Mouse (Mus musculus) monocyte, adult 5-6 weeks (primary cell): Measurements from ENCODE around the gene Cln5. TPM values are rescaled to one million over a fixed set of nuclear protein-coding genes. Genes with fewer than 3 reads are reported as not detected.
A peak's percentile ranks its signal among the peaks of the same experiment; 100 is the strongest.

ENCODE experiments used
- ATAC-seq: fragments of 153-309, 156-312 bp; replicated peaks from 2 replicates; pipeline ENCODE4 v1.8.0; 2017; ENCODE audit warnings: mild to moderate bottlenecking; ENCODE audit not compliant: low TSS enrichment, insufficient number of reproducible peaks, severe bottlenecking, poor library complexity, low FRiP score
- total RNA-seq: library from RNA; stranded (forward); fragments of 200-1000, 200-491, 200-594 nt; gene quantifications from 3 replicates; pipeline ENCODE4 v1.2.3, GENCODE M21; 2017

Cln5 gene
- 56.4 to 63.7 TPM (median 61.5 TPM) in 3 replicates for total RNA-seq

DNA sequence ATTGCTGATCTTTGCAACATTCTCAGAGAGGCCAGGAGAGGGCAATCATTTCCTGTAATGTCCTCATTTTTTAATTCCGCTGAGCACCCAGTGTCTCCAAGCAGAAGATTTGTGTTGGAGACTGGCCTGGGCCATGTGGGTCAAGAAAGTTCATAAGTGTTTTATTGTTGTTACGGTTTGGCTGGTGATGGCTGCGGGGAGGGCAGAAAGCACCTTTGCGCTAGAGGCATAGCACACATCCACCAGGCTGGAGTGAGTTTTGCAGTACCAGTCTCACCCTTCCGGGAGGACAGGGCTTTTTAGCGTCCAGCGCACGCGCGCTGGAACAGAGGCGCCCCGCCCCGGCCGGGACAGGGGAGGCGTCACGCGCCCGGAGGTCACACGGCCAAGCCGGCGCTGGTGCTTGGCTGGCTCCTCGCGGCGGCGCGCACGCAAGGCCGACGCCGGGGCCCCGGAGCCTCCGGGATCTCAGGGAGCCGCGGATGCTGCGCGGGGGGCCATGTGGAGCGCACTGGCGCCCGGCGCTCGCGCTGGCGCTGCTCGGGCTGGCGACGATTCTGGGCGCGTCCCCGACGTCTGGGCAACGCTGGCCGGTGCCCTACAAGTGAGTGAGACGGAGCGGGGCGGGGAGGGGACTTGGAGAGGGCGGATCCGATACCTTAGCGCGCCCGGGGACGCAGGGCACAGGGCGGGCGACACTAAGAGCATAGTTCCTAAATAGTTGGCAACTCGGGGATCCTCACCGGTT is at the start of gene Cln5:
TSS of gene Cln5 (plus strand) at position 353 of the 748 bp plus-strand sequence.
- ATAC-seq, result peak; percentile 65

DNA sequence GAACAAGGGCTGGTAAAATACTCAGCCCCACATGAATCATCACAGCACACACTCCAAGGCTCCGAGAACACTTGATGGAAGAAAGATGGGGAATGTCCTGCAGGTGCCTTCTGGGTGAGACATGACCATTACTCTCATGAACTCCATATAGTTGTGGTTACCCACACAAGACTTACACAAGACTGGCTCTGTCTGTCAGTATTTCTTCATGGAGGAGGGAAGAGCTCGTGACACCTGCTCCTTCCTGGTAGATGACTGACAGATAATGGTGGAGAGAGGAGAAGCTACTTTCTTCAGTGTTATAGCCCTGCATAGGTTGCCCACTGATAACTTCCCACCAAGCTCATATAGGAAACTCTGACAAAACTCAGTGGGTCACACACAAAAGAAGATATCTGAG is 40.8 kb upstream of the Cln5 start:
- no peak for ATAC-seq

DNA sequence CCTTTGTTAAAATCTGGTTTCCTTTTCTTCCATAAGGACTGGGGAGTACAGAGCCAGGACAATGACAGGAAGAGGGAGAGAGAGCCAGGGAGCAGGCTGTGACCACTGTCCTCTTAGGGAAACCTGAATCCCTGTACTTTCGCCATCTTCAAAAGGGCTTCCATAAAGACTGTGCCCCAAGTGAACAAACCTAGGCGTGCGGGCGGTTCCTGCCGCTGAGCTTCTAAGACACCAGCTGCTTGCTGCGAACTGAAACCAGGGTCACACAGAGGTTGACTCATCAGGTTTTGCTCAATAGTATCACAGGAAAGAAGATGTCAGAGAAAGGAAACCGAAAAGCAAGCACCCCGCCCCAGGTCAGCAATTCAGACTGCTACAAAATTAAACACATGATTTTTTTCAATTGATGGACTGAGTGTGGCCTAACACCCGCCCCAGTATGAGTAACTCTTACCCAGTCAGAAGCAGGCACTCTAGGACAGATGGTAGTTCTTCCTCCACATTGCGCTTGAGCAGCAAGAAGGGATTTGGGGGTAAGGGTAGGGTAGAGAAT is 36.7 kb upstream of the Cln5 start:
- ATAC-seq, result peak; percentile 91

DNA sequence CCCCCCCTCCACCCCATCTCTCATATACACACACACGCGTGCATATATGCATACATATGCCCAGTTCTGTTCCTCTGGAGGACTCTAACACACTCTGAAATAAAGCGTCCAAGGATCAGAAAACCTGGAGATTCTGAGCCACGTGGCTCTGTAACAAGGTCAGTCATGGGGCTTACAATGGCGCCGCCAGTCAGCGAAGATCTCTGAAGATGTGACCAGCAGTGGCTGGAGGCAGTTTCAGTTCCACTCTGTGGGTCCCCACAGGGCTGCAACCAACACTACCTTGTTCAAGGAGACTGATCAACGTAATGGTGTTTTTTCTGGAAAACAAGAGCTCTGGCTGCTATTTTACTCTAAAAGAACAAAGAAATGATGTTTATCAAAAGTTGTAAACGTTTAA is 35.9 kb upstream of the Cln5 start:
- ATAC-seq, result peak; percentile 51

DNA sequence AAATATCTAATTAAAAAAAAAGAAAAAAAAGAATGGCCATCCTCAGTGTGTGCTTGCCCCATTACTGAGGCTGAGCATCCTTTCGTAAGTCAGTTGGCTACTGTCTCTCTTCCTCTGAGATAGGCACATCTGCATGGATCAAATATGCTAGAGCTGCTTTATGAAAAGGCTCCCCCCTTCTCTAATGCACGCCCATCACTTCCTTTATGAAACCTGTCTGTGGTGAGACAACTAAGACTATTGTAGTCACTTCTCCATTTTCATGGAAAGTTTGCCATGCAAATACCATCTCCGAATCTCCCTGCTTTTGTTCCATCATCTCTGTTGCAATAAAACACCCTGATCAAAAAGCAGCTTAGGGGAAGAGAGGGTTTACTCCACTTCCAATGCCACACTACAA is 33.0 kb upstream of the Cln5 start:
- peak; percentile 88 for ATAC-seq

DNA sequence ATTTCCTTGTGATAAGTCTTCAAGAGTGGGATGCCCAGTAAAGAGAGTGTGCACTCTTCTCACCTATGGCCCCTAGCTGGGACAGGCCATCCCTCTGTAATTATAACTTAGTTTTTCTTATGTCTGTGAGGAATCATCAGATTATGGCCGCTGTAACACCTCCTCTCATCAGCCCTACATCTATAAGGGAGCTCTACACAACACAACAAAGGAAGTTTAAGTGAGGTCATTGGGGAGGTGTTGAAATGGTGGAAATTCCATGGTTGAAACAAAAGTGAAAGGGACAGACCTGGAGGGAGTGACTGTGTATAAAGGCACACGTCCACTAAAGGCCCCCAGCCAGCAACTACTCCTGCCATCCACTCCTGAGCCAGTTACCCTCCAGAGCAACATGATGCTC is 23.3 kb upstream of the Cln5 start, which contains the start of gene Acod1:
TSS of gene Acod1 (plus strand) at position 301 of the 400 bp plus-strand sequence.
- ATAC-seq, result no peak

DNA sequence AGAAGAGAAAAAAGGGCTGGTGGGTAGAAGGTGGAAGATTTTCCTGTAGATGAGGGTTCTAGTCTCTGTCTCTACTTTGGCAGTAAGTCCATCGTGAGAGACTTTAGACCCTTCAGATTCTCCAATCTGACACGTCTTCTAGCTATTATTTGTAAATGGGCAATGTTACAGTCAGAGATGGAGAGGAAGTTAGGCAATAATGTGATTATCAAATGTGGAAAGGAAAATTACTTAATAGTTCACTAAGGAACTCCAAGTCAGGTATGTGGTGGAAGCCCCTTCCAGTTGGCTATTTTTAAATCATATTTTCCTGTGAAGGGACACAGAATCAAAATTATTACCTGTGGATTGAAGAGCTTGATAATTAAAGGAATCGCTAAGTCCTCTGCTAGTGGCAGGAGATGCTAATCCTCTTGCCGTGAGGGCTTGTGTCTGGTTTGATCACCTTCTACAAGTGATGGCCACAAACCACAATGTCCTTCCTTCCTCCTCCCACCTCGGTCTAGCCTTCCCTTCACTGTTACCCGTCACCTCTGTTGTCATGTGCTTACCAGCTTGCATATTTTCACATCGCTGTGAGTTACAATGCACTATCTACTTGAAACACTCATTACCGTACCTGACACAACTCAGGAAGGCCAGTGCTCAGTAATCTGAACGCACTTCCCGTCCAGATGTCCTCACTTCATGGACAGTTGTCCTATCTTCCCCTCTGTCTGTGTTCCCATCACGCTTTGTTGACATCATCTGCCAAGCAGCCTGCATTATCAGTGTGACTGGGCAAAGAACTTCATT is 21.5 kb upstream of the Cln5 start:
- ATAC-seq, result peak; percentile 70

DNA sequence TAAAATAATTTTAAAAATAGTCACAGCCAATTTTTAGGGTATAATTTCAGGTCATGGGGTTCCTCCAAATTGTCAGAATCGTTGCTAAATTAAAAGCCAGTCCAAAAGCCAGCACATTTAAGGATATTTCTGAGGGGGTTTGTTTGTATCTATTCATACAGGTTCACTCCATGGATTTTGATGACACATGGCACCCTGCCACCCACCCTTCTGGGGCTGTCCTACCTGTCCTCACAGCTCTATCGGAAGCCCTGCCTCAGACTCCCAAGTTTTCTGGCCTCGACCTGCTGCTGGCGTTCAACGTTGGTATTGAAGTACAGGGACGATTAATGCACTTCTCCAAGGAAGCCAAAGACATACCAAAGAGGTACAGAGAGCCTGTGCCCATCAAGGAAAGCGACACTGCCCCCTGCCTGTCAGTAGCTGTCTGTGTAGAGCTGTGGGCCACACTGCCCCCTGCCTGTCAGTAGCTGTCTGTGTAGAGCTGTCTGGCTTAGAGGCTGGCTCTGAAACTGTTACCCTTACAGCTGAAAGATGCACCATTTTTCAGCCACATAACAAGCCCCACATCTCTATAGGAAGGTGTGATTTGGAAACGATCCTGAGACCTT is 18.8 kb upstream of the Cln5 start:
- ATAC-seq, result peak; percentile 95

DNA sequence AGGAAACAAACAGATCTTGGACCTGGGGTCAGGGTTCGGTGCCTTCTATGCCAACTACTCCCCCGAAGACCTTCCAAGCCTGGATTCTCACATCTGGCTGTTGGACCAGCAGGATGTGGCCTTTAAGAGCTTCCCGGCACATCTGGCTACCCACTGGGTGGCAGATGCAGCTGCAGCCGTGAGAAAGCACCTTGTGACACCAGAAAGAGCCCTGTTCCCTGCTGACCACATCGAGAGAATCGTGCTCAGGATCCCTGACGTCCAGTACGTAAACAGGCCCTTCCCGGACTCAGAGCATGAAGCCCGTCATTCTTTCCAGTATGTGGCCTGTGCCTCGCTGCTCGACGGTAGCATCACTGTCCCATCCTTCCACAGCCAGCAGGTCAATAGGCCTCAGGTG is 15.3 kb upstream of the Cln5 start:
- ATAC-seq, result no peak

DNA sequence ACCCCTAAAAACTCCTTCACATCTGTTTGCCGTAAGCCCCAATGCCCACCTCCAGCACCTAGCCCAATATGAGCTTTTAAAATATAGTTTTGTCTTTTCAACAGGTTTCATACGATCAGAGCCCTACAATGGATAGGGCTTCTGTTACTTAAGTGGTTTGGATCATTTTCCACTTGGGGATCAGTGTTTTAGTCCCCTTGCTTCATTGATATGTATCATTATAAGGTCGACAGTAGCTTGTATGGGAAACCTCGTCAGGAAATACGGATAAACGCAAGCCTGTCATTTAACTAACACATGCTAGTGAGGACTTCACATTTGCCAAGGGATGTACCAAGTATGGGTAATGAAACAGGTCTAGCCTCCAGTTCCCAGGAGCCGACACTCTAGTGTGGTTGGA is 13.4 kb upstream of the Cln5 start:
- no peak for ATAC-seq

DNA sequence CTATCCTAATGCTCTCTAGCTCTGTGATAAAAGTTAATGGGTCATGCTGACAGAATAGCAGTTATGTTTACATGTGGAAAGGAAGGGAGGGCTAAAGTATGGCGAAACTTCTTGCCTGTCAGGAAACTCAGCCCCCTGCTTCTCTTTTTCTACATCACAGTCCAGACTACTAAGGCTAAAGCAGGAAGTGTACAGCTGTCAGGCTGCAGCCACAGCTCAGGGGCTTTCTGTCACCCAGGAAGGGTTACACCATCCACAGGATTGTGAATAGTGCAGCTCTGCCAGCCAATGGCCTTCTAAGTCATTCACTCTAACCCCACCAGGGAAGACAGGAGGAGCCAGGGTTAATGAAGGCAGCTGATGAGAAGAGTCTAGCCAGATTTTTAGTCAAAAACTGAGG is 11.0 kb upstream of the Cln5 start:
- ATAC-seq, result peak; percentile 90

DNA sequence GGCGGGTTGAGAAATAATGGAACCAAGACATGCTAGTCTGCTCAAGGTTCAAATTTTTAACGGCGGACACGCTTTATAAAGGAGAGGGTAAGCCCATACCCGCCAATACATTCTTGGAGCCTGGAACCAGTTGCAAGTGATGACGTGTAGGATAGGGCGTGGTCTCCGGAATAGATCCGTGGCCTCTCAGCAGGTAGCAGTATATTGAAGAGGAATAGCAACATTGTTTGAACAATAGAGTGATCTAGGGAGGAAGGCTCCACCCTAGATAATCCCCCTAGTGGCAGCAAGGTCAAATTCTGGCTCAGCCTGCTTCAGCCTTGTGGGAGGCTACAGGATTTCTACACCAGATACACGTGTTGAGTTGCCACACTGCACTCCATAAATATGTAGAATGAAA is 10.5 kb upstream of the Cln5 start:
- peak; percentile 48; the same call in 1 of the 2 replicates for ATAC-seq

DNA sequence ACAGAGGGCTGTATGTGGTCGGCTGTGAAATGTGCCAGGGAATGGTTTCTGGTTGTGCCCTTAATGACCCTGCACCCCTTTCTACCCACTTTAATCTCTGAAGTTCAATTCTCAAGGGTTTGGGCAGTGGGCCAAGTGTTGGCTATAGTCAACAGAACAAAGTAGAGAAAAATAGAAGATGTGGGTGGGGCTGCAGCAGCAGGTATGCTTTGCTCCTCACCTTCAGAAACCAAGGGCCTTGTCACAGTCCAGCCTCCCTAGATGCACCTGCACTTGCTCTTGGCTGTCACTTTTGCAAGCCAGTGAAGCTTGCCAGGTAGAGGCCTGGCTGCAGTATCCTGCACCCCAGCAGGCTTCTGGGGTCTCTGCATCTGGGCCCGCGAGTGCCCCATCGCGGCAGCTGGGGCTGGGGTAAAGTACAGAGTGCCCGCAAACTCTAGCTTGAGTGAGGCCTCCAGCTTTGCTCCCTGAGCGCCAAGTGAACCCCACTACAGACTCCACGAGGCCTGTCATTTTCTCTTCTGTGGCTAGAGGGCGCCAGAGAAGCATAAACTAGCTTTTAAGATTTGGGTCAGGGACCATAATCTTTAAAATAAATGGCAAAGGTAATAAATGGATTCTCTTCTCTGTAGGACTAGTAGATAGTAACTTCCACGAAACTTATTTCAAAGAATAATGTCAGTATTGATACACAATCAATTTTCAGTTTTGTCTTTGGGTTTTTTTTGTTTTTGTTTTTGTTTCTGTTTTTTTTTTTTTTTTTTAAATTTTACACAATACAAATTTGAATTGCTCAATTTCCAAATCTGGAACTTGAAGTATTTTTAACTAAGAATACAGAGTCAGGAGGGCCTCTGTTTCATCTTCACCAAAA is 4.5 kb upstream of the Cln5 start:
- peak; percentile 33; the same call in 1 of the 2 replicates for ATAC-seq

DNA sequence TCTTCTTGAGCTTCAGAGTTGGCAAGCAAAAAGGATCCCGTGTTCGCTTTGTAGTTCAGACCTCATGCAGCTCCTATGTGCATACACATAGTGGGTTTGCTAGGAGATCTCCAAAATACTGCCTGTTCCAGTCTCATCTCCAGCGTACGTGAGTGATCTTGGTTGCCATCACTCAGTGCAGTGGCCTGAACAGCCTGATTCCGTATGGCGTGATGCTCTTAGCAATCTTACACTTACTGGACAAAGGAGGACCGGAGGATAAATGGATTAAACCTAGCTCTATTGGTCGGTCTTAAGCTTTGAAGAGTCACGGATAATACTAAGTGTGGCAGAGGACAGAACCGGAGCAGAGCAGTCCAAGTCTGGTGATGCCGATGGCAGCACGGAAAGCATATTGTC is 552 bp upstream of the Cln5 start:
- ATAC-seq, result peak; percentile 4

DNA sequence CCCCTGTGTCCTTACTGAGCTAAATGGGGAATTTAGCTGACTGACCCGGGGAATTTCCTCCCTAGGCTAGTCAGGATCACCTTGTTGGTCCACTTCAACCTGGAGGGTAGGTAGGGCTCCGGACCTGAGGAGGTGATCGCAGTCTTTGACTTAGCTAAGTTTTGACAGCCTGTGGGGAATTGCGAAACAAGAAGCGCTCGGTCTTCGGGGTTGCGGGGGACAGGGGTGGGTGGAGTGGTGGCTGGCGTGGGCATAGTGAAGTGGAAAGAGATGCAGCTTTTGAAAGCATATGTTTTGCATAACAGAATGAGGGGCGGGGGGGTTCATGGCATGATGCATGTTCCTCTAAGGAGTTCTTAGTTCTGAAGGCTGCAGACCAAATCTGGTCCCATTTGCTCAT is 774 bp downstream of the Cln5 start:
- no peak for ATAC-seq

DNA sequence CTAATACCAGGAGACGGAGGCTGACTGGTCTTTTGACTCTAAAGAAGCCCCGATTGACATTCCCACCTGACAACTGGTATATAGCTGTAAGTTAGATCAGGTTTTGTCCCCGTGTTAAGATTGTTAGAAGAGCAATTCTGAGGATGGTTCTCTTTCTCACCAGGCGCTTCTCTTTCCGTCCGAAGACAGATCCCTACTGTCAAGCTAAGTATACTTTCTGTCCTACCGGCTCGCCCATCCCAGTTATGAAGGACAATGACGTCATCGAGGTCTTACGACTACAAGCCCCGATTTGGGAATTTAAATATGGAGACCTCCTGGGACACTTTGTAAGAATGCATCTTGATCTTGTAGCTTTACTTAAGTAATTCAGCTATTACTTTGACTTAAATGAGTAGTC is 1.5 kb downstream of the Cln5 start:
- ATAC-seq, result no peak

DNA sequence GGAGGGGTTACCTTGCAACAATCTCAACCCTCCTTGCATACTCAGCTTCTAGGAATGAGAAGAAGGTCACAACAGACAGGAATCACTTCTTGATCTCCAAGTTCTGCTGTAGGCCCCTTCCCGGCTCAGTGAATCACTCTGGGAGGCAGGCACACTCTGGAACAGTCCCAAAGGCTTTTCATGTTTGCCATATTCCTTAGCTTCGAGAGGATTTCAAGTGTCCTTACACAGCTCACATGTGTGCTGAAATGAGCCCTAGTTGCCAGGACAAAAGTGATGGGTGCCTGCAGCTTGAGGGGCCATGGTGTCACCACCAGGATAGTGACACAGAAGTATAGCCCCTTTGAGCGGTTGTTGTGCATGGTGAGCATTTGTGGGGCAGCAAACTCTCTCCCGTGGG is 2.7 kb downstream of the Cln5 start:
- no peak for ATAC-seq

DNA sequence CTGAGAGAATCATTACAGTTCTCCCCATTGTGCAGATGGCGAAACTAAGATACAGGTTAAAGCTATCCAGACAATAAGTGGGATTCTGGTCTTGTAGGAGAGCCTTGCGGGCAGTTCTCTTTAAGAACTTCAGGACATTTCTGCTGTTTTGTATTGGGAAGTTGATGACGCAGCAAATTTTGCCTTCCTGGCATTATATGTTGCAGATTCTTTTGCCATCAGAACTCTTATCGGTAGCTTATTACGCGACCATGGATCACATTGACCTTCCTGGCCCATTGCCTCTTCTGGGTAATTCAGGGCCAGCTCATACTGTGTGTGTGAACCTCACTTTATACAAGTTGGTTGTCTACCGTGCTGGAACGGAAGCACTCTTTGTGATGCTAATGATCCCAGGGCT is 3.8 kb downstream of the Cln5 start:
- ATAC-seq, result no peak
